Mouse (Mus musculus): ENCODE measurements at regions not wholly inside any gene's neighbourhood (a gene's known extent, or its start where the extent isn't known, plus 50 kb on each side); places are given as distances from the start of the nearest gene placed in this dataset.
"Not testable (repeated sequence)": the region's sequence is repeated elsewhere in the genome, so short reads cannot be mapped to it uniquely, and the experiment has no call there.

DNA sequence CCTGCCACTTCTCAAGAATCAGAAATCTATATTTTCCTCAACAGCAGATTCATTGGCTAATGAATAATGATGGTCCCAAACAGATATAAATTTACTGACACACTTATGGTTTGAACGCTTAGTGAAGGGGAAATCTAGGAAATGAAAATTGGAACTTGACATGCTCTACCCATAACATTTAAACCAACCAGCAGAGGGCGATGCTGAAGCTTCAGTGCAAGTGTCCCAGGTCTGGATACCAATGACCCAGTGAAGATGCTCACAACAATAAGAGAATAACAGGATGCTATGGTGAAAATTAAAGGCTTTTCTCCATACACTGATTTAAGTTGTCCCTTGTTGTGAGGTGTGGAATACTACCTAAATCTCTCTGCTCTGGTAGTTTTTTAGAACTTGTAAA, 236.0 kb upstream of the Rorb start:
- no peaks in the 10 kb centered on the region for H3K27me3 ChIP-seq (ENCODE audit: control insufficient read depth, insufficient read depth, low read length)
- 54% methylated on average over 2 of the region's 2 CpGs for WGBS

DNA sequence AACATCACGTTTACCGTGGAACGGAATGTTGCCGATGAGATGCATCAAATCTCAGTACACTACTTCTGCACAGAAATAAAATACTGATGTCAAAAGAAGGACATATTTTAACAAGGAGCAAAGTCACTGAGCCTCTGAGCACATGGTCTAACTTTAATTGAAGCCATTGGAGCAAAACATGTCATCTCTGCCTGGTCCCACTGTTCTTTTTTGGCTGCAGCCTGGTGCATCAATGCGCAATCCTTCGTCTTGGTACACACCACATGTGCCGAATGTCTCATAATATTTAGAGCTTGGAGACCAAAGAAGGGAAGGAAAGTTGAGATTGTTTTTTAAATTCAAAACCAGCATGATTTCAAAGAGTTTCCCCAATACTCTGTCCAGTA, 233.4 kb upstream of the Rorb start:
- Histone ChIP-seq H3K4me3 (ENCODE audit: low read length) (no peak overlapping the region), H3K27me3 (ENCODE audit: control insufficient read depth, insufficient read depth, low read length) (no peaks in the 10 kb centered on the region), H3K9ac (ENCODE audit: low read depth, low read length) (no peak overlapping the region), H3K36me3 (ENCODE audit: control insufficient read depth, insufficient read depth, low read length) (no peaks in the 10 kb centered on the region), H3K4me2 (replicated peaks; ENCODE audit: low read depth, low read length) (no peak overlapping the region), H3K4me1 (ENCODE audit: control insufficient read depth, insufficient read depth, low read length) (no peaks in the 10 kb centered on the region), H3K27ac (ENCODE audit: low read depth, low read length) (no peak overlapping the region), H3K9me3 (ENCODE audit: control insufficient read depth, low read length) (no peaks in the 10 kb centered on the region)
- WGBS, result 74% methylated on average over 7 of the region's 7 CpGs
- no peak for ATAC-seq (ENCODE audit: low FRiP score, low TSS enrichment)

More for the DNA sequence above, 236.0 kb upstream of the Rorb start:
- H3K36me3 ChIP-seq (ENCODE audit: control insufficient read depth, insufficient read depth, low read length), result no peaks in the 10 kb centered on the region
- H3K9me3 ChIP-seq (ENCODE audit: control insufficient read depth, low read length), result no peaks in the 10 kb centered on the region
- H3K9ac ChIP-seq (ENCODE audit: low read depth, low read length), result no peak overlapping the region
- no peaks in the 10 kb centered on the region for H3K4me1 ChIP-seq (ENCODE audit: control insufficient read depth, insufficient read depth, low read length)
- no peak for ATAC-seq (ENCODE audit: low FRiP score, low TSS enrichment)
- H3K4me3 ChIP-seq (ENCODE audit: low read length), result no peak overlapping the region
- H3K4me2 ChIP-seq (replicated peaks; ENCODE audit: low read depth, low read length), result no peak overlapping the region
- H3K27ac ChIP-seq (ENCODE audit: low read depth, low read length), result no peak overlapping the region

DNA sequence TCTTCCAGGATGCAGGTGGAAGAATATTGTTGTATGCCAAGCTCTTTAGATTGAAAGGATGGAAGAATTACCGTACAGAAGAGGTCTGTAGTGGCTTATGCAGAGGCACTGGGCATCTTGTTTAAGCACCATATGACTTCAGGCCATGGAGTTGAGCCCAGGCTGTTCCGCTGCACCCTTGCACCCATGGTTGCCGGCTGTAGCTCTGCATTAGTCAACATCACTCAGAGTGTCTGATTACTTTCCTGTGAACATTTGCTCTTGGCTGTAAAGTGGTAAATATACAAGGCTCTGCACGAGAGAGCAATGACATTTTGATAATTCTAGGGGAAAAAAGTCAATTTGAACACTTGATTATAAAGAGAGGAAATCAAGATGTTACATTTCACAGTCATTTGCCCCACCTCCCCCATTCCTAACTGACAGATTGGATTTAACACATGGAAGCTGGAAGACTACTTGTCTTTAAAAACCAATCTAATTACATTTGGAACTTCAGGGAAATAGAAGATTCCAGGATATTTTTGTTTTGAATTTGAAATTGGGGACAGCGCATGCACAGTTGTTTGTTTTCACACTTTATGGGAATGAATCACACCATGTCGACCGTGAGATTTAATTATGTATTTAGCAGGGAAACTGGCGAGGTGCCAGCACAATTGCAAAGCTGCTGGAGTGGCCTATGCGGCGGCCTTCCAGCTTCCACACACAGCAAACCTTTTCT, 232.9 kb upstream of the Rorb start:
- Histone ChIP-seq H3K4me1 (ENCODE audit: control insufficient read depth, insufficient read depth, low read length) (no peaks in the 10 kb centered on the region), H3K4me3 (ENCODE audit: low read length) (no peak overlapping the region), H3K9ac (ENCODE audit: low read depth, low read length) (no peak overlapping the region), H3K36me3 (ENCODE audit: control insufficient read depth, insufficient read depth, low read length) (no peaks in the 10 kb centered on the region), H3K27ac (ENCODE audit: low read depth, low read length) (no peak overlapping the region), H3K27me3 (ENCODE audit: control insufficient read depth, insufficient read depth, low read length) (no peaks in the 10 kb centered on the region), H3K9me3 (ENCODE audit: control insufficient read depth, low read length) (no peaks in the 10 kb centered on the region), H3K4me2 (replicated peaks; ENCODE audit: low read depth, low read length) (no peak overlapping the region)
- 56% methylated on average over 10 of the region's 10 CpGs for WGBS
- peak; percentile 20; the same call in 1 of the 2 replicates for ATAC-seq (ENCODE audit: low FRiP score, low TSS enrichment)

DNA sequence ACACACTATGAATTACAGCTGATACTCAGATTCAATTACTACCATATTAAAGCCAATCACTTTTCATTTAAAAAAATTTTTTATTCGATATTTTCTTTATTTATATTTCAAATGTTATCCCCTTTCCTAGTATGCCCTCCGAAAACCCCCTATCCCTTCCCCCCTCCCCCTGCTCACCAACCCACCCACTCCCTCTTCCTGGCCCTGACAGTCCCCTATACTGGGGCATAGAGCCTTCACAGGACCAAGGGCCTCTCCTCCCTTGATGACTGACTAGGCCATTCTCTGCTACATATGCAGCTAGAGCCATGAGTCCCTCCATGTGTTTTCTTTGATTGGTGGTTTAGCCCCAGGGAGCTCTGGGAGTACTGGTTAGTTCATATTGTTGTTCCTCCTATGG, 196.1 kb upstream of the Rorb start:
- not testable (repeated sequence) for ATAC-seq (ENCODE audit: low FRiP score, low TSS enrichment); H3K36me3 ChIP-seq (ENCODE audit: control insufficient read depth, insufficient read depth, low read length); H3K4me2 ChIP-seq (replicated peaks; ENCODE audit: low read depth, low read length); H3K27ac ChIP-seq (ENCODE audit: low read depth, low read length); H3K9ac ChIP-seq (ENCODE audit: low read depth, low read length); H3K4me1 ChIP-seq (ENCODE audit: control insufficient read depth, insufficient read depth, low read length); H3K4me3 ChIP-seq (ENCODE audit: low read length); H3K27me3 ChIP-seq (ENCODE audit: control insufficient read depth, insufficient read depth, low read length); H3K9me3 ChIP-seq (ENCODE audit: control insufficient read depth, low read length)
- 86% methylated on average over 2 of the region's 2 CpGs for WGBS

DNA sequence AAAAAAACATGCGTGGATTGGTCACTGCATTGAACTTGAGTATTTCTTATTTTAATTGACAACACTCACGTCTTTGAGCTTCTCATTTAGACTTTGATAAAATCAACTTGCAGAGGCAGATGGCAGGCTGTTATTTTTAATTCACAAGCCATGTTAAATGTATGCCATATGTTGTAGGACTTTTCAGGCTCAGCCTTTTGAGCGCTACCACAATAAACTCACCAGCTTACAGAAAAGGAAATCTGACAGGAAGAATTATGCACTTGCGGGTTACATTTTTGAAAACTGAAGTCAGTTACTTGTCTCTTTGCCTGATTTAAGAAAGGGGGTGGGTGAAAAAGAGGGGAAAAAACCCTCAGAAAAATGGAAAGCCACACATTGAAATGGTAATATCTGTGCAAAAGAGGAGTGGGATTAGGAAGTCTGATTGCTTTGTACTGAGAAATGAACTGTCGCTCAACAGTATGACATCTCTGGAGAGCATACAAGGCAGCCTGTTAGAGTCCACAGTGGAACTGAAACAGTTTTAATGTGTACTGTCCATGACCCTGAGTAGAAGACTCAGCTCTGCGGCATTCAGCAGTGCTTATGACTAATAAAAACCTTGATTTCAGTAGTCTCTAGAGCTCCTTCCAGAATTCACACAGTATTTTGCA, 195.6 kb upstream of the Rorb start:
- Histone ChIP-seq H3K4me1 (ENCODE audit: control insufficient read depth, insufficient read depth, low read length) (no peaks in the 10 kb centered on the region), H3K9ac (ENCODE audit: low read depth, low read length) (no peak overlapping the region), H3K27ac (ENCODE audit: low read depth, low read length) (no peak overlapping the region), H3K9me3 (ENCODE audit: control insufficient read depth, low read length) (no peaks in the 10 kb centered on the region), H3K36me3 (ENCODE audit: control insufficient read depth, insufficient read depth, low read length) (no peaks in the 10 kb centered on the region), H3K27me3 (ENCODE audit: control insufficient read depth, insufficient read depth, low read length) (no peaks in the 10 kb centered on the region), H3K4me3 (ENCODE audit: low read length) (no peak overlapping the region), H3K4me2 (replicated peaks; ENCODE audit: low read depth, low read length) (no peak overlapping the region)
- ATAC-seq (ENCODE audit: low FRiP score, low TSS enrichment), result no peak
- WGBS, result 86% methylated on average over 6 of the region's 6 CpGs

DNA sequence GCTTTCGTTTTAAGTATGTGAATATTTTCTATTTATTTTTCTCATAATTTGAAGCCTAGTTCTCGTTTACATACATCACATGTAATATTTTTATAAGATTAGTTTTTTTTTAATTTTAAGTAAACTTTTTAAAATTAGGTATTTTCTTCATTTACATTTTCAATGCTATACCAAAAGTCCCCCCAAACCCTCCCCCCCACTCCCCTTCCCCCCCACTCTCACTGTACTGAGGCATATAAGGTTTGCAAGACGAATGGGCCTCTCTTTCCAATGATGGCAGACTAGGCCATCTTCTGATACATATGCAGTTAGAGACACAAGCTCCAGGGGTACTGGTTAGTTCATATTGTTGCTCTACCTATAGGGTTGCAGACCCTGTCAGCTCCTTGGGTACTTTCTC, 174.9 kb upstream of the Rorb start:
- WGBS, result 93% methylated on average over 3 of the region's 3 CpGs

DNA sequence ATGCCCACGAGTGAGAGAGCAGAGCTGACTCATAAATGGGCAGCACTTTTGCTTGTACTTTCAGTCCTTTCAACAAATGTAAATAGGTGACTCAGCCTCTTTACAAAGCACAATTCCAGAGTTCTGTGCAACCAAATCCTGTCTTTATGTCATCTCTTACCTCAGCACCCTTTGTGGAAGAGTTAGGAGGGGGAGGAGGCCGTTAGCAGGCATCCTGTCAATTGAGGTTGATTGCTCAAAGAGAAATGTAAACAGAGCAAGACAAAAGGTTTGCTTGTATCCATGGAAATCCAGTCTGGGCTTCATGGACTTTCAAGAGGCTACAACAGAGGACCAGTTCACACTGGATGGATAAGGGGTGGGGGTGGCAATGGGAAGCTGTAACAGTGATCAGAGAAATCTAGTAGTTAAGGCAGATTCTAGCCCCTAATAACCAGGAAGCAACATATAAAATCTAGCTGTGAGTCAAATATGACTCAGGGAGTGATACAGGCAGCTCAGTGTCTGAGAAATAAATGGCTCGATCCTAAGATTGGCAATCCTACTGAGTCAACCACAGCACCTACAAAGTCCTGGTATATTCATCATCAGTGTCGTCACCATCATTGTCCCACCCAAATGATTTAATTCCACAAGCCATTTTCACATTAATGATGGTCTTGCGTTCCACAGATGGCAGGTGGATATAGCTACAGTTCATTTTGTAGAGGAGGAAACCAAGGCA, 136.0 kb upstream of the Rorb start:
- ATAC-seq (ENCODE audit: low FRiP score, low TSS enrichment), result no peak
- H3K4me1 ChIP-seq (ENCODE audit: control insufficient read depth, insufficient read depth, low read length), result no peaks in the 10 kb centered on the region
- H3K4me2 ChIP-seq (replicated peaks; ENCODE audit: low read depth, low read length), result no peak overlapping the region
- H3K4me3 ChIP-seq (ENCODE audit: low read length), result no peak overlapping the region
- H3K27me3 ChIP-seq (ENCODE audit: control insufficient read depth, insufficient read depth, low read length), result no peaks in the 10 kb centered on the region
- H3K9ac ChIP-seq (ENCODE audit: low read depth, low read length), result no peak overlapping the region
- 61% methylated on average over 5 of the region's 5 CpGs for WGBS
- H3K9me3 ChIP-seq (ENCODE audit: control insufficient read depth, low read length), result no peaks in the 10 kb centered on the region
- no peak overlapping the region for H3K27ac ChIP-seq (ENCODE audit: low read depth, low read length)
- no peaks in the 10 kb centered on the region for H3K36me3 ChIP-seq (ENCODE audit: control insufficient read depth, insufficient read depth, low read length)

More for the DNA sequence above, 174.9 kb upstream of the Rorb start:
- H3K9ac ChIP-seq (ENCODE audit: low read depth, low read length); H3K9me3 ChIP-seq (ENCODE audit: control insufficient read depth, low read length); H3K4me2 ChIP-seq (replicated peaks; ENCODE audit: low read depth, low read length); H3K4me1 ChIP-seq (ENCODE audit: control insufficient read depth, insufficient read depth, low read length); H3K27me3 ChIP-seq (ENCODE audit: control insufficient read depth, insufficient read depth, low read length); H3K4me3 ChIP-seq (ENCODE audit: low read length); H3K36me3 ChIP-seq (ENCODE audit: control insufficient read depth, insufficient read depth, low read length); H3K27ac ChIP-seq (ENCODE audit: low read depth, low read length); ATAC-seq (ENCODE audit: low FRiP score, low TSS enrichment): not testable (repeated sequence)

DNA sequence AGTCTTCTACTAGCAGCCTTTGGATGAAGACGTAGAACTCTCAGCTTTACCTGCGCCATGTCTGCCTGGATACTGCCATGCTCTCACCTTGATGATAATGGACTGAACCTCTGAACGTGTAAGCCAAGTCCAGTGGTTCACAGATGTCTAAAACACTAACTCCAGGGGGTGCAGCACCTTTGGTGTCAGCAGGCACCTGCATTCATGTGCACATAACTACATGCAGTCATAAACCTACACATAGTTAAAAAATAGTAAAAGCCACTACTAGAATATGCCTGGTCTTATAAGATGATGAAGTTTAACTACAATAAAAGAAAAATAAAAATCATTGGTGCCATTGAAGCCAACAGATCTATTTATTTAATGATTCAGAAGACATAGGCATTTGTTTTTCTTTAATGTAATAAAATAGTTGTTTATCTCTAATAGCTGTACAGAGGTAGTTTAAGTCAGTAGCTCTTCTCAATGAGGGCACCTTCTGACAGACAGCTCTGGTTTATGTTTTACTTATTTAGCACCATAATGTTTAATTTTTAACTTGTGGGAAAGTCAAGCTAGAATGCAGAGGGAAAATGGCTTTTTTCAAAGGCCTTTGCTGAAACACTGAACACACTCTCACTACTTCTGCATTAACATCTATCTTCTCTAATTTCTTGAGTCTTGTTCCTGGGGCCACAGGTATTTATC, 118.5 kb upstream of the Rorb start:
- Histone ChIP-seq H3K9ac (ENCODE audit: low read depth, low read length) (no peak overlapping the region), H3K27me3 (ENCODE audit: control insufficient read depth, insufficient read depth, low read length) (no peaks in the 10 kb centered on the region), H3K4me3 (ENCODE audit: low read length) (no peak overlapping the region), H3K36me3 (ENCODE audit: control insufficient read depth, insufficient read depth, low read length) (no peaks in the 10 kb centered on the region), H3K9me3 (ENCODE audit: control insufficient read depth, low read length) (no peaks in the 10 kb centered on the region), H3K4me1 (ENCODE audit: control insufficient read depth, insufficient read depth, low read length) (no peaks in the 10 kb centered on the region), H3K27ac (ENCODE audit: low read depth, low read length) (no peak overlapping the region), H3K4me2 (replicated peaks; ENCODE audit: low read depth, low read length) (no peak overlapping the region)
- WGBS, result 84% methylated on average over 3 of the region's 3 CpGs
- ATAC-seq (ENCODE audit: low FRiP score, low TSS enrichment), result no peak
